Mouse (Mus musculus) forebrain, embryonic 14.5 days (tissue): ENCODE measurements at regions not wholly inside any gene's neighbourhood (a gene's known extent, or its start where the extent isn't known, plus 50 kb on each side); places are given as distances from the start of the nearest gene placed in this dataset.

Source experiments
- ATAC-seq: fragments of 200-750 bp; cut with Nextera tagmentation; 2 replicates; pipeline ENCODE4 v1.8.0; 2017; ENCODE audit warnings: mild to moderate bottlenecking, moderate library complexity
- DNase-seq: peaks from one replicate; pipeline ENCODE4 v3.0.0-alpha.2; 2015; ENCODE audit warnings: low spot score
- H3K27ac ChIP-seq: fragments of 300-500 bp; sonication (generic); 2 replicates; pipeline ENCODE4 v1.5.1; 2014; ENCODE audit warnings: low read depth, mild to moderate bottlenecking, control low read depth, low read length, moderate library complexity
- H3K27me3 ChIP-seq: fragments of 300-500 bp; sonication (generic); replicated peaks from 2 replicates; pipeline ENCODE4 v1.6.1; 2014; ENCODE audit warnings: low read length, control low read depth, mixed read lengths; ENCODE audit not compliant: control insufficient read depth, insufficient read depth
- H3K36me3 ChIP-seq: fragments of 300-500 bp; sonication (generic); 2 replicates; pipeline ENCODE4 v1.6.1; 2014; ENCODE audit warnings: low read length, control low read depth; ENCODE audit not compliant: control insufficient read depth, insufficient read depth
- H3K4me1 ChIP-seq: fragments of 300-500 bp; sonication (generic); 2 replicates; pipeline ENCODE4 v1.6.1; 2014; ENCODE audit warnings: antibody characterized with exemption, low read length, control low read depth; ENCODE audit not compliant: control insufficient read depth, insufficient read depth
- H3K4me2 ChIP-seq: fragments of 300-500 bp; sonication (generic); 2 replicates; pipeline ENCODE4 v1.6.1; 2014; ENCODE audit warnings: mild to moderate bottlenecking, control low read depth, low read length
- H3K4me3 ChIP-seq: fragments of 300-500 bp; sonication (generic); 2 replicates; pipeline ENCODE4 v1.5.1; 2014; ENCODE audit warnings: low read depth, low read length, control low read depth
- H3K9ac ChIP-seq: fragments of 300-500 bp; sonication (generic); 2 replicates; pipeline ENCODE4 v1.6.1; 2014; ENCODE audit warnings: mild to moderate bottlenecking, low read length, control low read depth, moderate library complexity
- H3K9me3 ChIP-seq: fragments of 300-500 bp; sonication (generic); replicated peaks from 2 replicates; pipeline ENCODE4 v1.6.1; 2016; ENCODE audit warnings: low read length, control low read depth, mixed read lengths; ENCODE audit not compliant: control insufficient read depth
- WGBS: fragments of 180-500 bp; shearing (Covaris S2); extraction: QIAGEN DNeasy Blood & Tissue Kit; methylation state at CpG from one replicate; pipeline ENCODE4 v1.1.7; 2014; 5-methylcytosine and 5-hydroxymethylcytosine counted together

- peak; percentile 15 for DNase-seq
Measured at GRCm38 (mm10) chr10:53852091-53852490, 101.2 kb upstream of the Fam184a start.

GRCm38 (mm10) chr10:53850568-53850967 is 99.6 kb upstream of the Fam184a start:
- no peak overlapping the region for H3K4me3 ChIP-seq
- H3K9me3 ChIP-seq = no peaks in the 10 kb centered on the region
- ATAC-seq (no peak), DNase-seq (no peak)
- no peaks in the 10 kb centered on the region for H3K27me3 ChIP-seq
- no peaks in the 10 kb centered on the region for H3K36me3 ChIP-seq
- no peaks in the 10 kb centered on the region for H3K4me1 ChIP-seq
- no peak overlapping the region for H3K9ac ChIP-seq
- H3K4me2 ChIP-seq = no peak overlapping the region
- H3K27ac ChIP-seq = no peak overlapping the region
- WGBS = 83% methylated on average over 4 of the region's 4 CpGs

More at GRCm38 (mm10) chr10:53852091-53852490, 101.2 kb upstream of the Fam184a start:
- H3K9me3 ChIP-seq = no peaks in the 10 kb centered on the region
- no peak overlapping the region for H3K27ac ChIP-seq
- H3K4me3 ChIP-seq = no peak overlapping the region
- no peaks in the 10 kb centered on the region for H3K36me3 ChIP-seq
- ATAC-seq = no peak
- H3K4me1 ChIP-seq = no peaks in the 10 kb centered on the region
- no peak overlapping the region for H3K4me2 ChIP-seq
- H3K9ac ChIP-seq = no peak overlapping the region
- whole genome bisulfite sequencing = 63% methylated on average over 1 of the region's 1 CpGs
- H3K27me3 ChIP-seq = no peaks in the 10 kb centered on the region

- H3K4me1 ChIP-seq = no peaks in the 10 kb centered on the region; the same call in 1 of the 2 replicates
- no peak overlapping the region for H3K27ac ChIP-seq
- H3K36me3 ChIP-seq = no peaks in the 10 kb centered on the region
- H3K9ac ChIP-seq = no peak overlapping the region
- no peak overlapping the region for H3K4me3 ChIP-seq
- 85% methylated on average over 2 of the region's 2 CpGs for WGBS
- no peaks in the 10 kb centered on the region for H3K27me3 ChIP-seq
- ATAC-seq (no peak), DNase-seq (no peak)
- no peak overlapping the region for H3K4me2 ChIP-seq
- H3K9me3 ChIP-seq = no peaks in the 10 kb centered on the region
Measured at GRCm38 (mm10) chr10:53813244-53813620, 62.3 kb upstream of the Fam184a start.

GRCm38 (mm10) chr10:53812597-53813243 is 61.8 kb upstream of the Fam184a start:
- H3K4me2 ChIP-seq = no peak overlapping the region
- no peaks in the 10 kb centered on the region for H3K36me3 ChIP-seq
- 26% methylated on average over 7 of the region's 7 CpGs for WGBS
- H3K9me3 ChIP-seq = no peaks in the 10 kb centered on the region
- H3K4me1 ChIP-seq = no peaks in the 10 kb centered on the region; the same call in 1 of the 2 replicates
- DNase-seq (peak; percentile 86), ATAC-seq (peak; percentile 63; the same call in 1 of the 2 replicates)
- H3K4me3 ChIP-seq = no peak overlapping the region
- H3K9ac ChIP-seq = no peak overlapping the region
- H3K27ac ChIP-seq = no peak overlapping the region
- H3K27me3 ChIP-seq = no peaks in the 10 kb centered on the region

- DNase-seq = peak; percentile 31
- Histone ChIP-seq H3K9ac (no peak overlapping the region), H3K4me1 (no peaks in the 10 kb centered on the region; the same call in 1 of the 2 replicates), H3K27me3 (no peaks in the 10 kb centered on the region), H3K36me3 (no peaks in the 10 kb centered on the region), H3K4me2 (no peak overlapping the region), H3K27ac (no peak overlapping the region), H3K4me3 (no peak overlapping the region), H3K9me3 (no peaks in the 10 kb centered on the region)
- 65% methylated on average over 14 of the region's 14 CpGs for WGBS
- ATAC-seq = peak; percentile 37; the same call in 1 of the 2 replicates
Measured at GRCm38 (mm10) chr10:53811904-53812596, 61.1 kb upstream of the Fam184a start.

- Histone ChIP-seq H3K27ac (no peak overlapping the region), H3K27me3 (no peaks in the 10 kb centered on the region), H3K4me2 (no peak overlapping the region), H3K9ac (no peak overlapping the region), H3K36me3 (no peaks in the 10 kb centered on the region), H3K9me3 (no peaks in the 10 kb centered on the region), H3K4me3 (no peak overlapping the region), H3K4me1 (no peaks in the 10 kb centered on the region; the same call in 1 of the 2 replicates)
- DNase-seq (no peak), ATAC-seq (no peak)
- WGBS = 60% methylated on average over 8 of the region's 8 CpGs
Measured at GRCm38 (mm10) chr10:53806697-53807096, 55.8 kb upstream of the Fam184a start.

- no peaks in the 10 kb centered on the region for H3K36me3 ChIP-seq
- H3K9ac ChIP-seq = no peak overlapping the region
- H3K4me3 ChIP-seq = no peak overlapping the region
- WGBS = 76% methylated on average over 7 of the region's 7 CpGs
- ATAC-seq (no peak), DNase-seq (no peak)
- no peaks in the 10 kb centered on the region for H3K4me1 ChIP-seq
- no peak overlapping the region for H3K4me2 ChIP-seq
- no peaks in the 10 kb centered on the region for H3K27me3 ChIP-seq
- H3K27ac ChIP-seq = no peak overlapping the region
- no peaks in the 10 kb centered on the region for H3K9me3 ChIP-seq
Measured at GRCm38 (mm10) chr10:53801048-53801641, 50.2 kb upstream of the Fam184a start.
